10 mouse cellular contexts compared by ENCODE assay signal in genomic region chrX:99540087-99540576, GRCm38 (mm10).
DNase-seq lines count a peak whose midpoint lies in the region; ATAC-seq and TF ChIP-seq lines count a peak whose summit lies in the region.
"Had no signal": no experiment of that assay in that cellular context is flagged by ENCODE, and none has a peak within 500 bp of the region (broad histone marks: within the 10 kb centered on the region; RNA-seq: fewer than 3 reads in every experiment).

No protein-coding gene starts in this region.

- no peak overlapping the region for H3K4me2 ChIP-seq in forebrain, postnatal 0 days (ENCODE audit: low read depth)
- H3K4me2 ChIP-seq in liver, embryonic 11.5 days: no peak overlapping the region

- 38% methylated on average over 6 of the region's 6 CpGs for WGBS in forebrain, postnatal 0 days
- 72% methylated on average over 5 of the region's 6 CpGs for WGBS in liver, embryonic 11.5 days

- peak; percentile 66; the same call in 1 of the 2 replicates for ATAC-seq in frontal cortex, adult (ENCODE audit: low TSS enrichment)
- peak; percentile 93 for ATAC-seq in forebrain, postnatal 0 days
- ATAC-seq in liver, embryonic 11.5 days (replicated peaks; ENCODE audit: low FRiP score): no peak
- ATAC-seq in monocyte, adult 5-6 weeks (replicated peaks; ENCODE audit: insufficient number of reproducible peaks, low FRiP score, low TSS enrichment, poor library complexity, severe bottlenecking): no peak

- H3K36me3 ChIP-seq in forebrain, postnatal 0 days (ENCODE audit: insufficient read depth): no peaks in the 10 kb centered on the region
- no peaks in the 10 kb centered on the region for H3K36me3 ChIP-seq in liver, embryonic 11.5 days (ENCODE audit: control insufficient read depth, insufficient read depth, low read length)

- H3K4me1 ChIP-seq in forebrain, postnatal 0 days (ENCODE audit: insufficient read depth): no peaks in the 10 kb centered on the region
- H3K4me1 ChIP-seq in liver, embryonic 11.5 days (replicated peaks; ENCODE audit: control insufficient read depth, insufficient read depth, low read length): no peaks in the 10 kb centered on the region

- TF ChIP-seq CTCF in forebrain, postnatal 0 days (IDR thresholded peaks at IDR 0.05; ENCODE audit: low read depth): no peak

- no peak overlapping the region for H3K4me3 ChIP-seq in forebrain, postnatal 0 days (ENCODE audit: low read depth, low read length)
- H3K4me3 ChIP-seq in liver, embryonic 11.5 days (ENCODE audit: low read depth, low read length): no peak overlapping the region
- H3K4me3 ChIP-seq: erythroblast, embryonic 14.5 days; megakaryocyte, embryonic 14.5 days had no signal

- no peak for DNase-seq in frontal cortex, postnatal 14 days (ENCODE audit: low spot score in 2 of 2)
- DNase-seq in 3T3-L1 (ENCODE audit: low read depth, low spot score): peak; percentile 59
- DNase-seq in forebrain, postnatal 0 days: peak; percentile 70
- DNase-seq in lung, postnatal 36 days: peak; percentile 25
- no peak for DNase-seq in thymus, postnatal 36 days
- DNase-seq in liver, embryonic 11.5 days (ENCODE audit: low spot score): no peak

- no peaks in the 10 kb centered on the region for H3K27me3 ChIP-seq in forebrain, postnatal 0 days (ENCODE audit: insufficient read depth, low read length)
- H3K27me3 ChIP-seq in liver, embryonic 11.5 days (replicated peaks; ENCODE audit: control insufficient read depth, insufficient read depth, low read length): peaks cover 17% of the 10 kb centered on the region

- H3K27ac ChIP-seq in forebrain, postnatal 0 days (ENCODE audit: low read depth, low read length): peak overlapping the region; percentile 35; the same call in 1 of the 2 replicates
- no peak overlapping the region for H3K27ac ChIP-seq in liver, embryonic 11.5 days (ENCODE audit: low read depth, low read length)

- H3K9me3 ChIP-seq in forebrain, postnatal 0 days (ENCODE audit: low read length): no peaks in the 10 kb centered on the region
- no peaks in the 10 kb centered on the region for H3K9me3 ChIP-seq in liver, embryonic 11.5 days (ENCODE audit: control insufficient read depth, low read length)
- H3K9me3 ChIP-seq: megakaryocyte, embryonic 14.5 days had no signal

- H3K9ac ChIP-seq in forebrain, postnatal 0 days: no peak overlapping the region
- no peak overlapping the region for H3K9ac ChIP-seq in liver, embryonic 11.5 days (ENCODE audit: low read depth, low read length)

Comparison
In these comparisons a context has a peak if more than half of its experiments do, and no peak if none do; other contexts are left out.
1. ATAC-seq: peak in frontal cortex, adult (single experiment) and forebrain, postnatal 0 days (single experiment); none in liver, embryonic 11.5 days (single experiment) and monocyte, adult 5-6 weeks (single experiment).
2. DNase-seq: peak in 3T3-L1 (single experiment), forebrain, postnatal 0 days (single experiment) and lung, postnatal 36 days (single experiment); none in frontal cortex, postnatal 14 days (0 of 2), thymus, postnatal 36 days (0 of 2) and liver, embryonic 11.5 days (single experiment).